Mouse (Mus musculus) lung, embryonic 14.5 days (tissue): ENCODE measurements around the gene St3gal5. TPM values are rescaled to one million over a fixed set of nuclear protein-coding genes. Genes with fewer than 3 reads are reported as not detected.

Experiments
- ATAC-seq: fragments of 200-750 bp; cut with Nextera tagmentation; 2 replicates; pipeline ENCODE4 v1.8.0; 2017; ENCODE audit warnings: mild to moderate bottlenecking, moderate TSS enrichment, moderate library complexity; ENCODE audit not compliant: insufficient read depth
- DNase-seq: peaks from one replicate; pipeline ENCODE4 v3.0.0-alpha.2; 2015
- H3K27ac ChIP-seq: fragments of 300-500 bp; sonication (generic); 2 replicates; pipeline ENCODE4 v1.5.1; 2014; ENCODE audit warnings: low read depth, mild to moderate bottlenecking, moderate library complexity
- H3K27me3 ChIP-seq: fragments of 300-500 bp; sonication (generic); 2 replicates; pipeline ENCODE4 v1.6.1; 2014; ENCODE audit warnings: low read length, control low read depth; ENCODE audit not compliant: insufficient read depth
- H3K36me3 ChIP-seq: fragments of 300-500 bp; sonication (generic); 2 replicates; pipeline ENCODE4 v1.6.1; 2014; ENCODE audit warnings: control low read depth; ENCODE audit not compliant: insufficient read depth
- H3K4me1 ChIP-seq: fragments of 300-500 bp; sonication (generic); 2 replicates; pipeline ENCODE4 v1.6.1; 2014; ENCODE audit warnings: antibody characterized with exemption, control low read depth; ENCODE audit not compliant: insufficient read depth
- H3K4me2 ChIP-seq: fragments of 300-500 bp; sonication (generic); 2 replicates; pipeline ENCODE4 v1.6.1; 2014; ENCODE audit warnings: mild to moderate bottlenecking
- H3K4me3 ChIP-seq: fragments of 300-500 bp; sonication (generic); 2 replicates; pipeline ENCODE4 v1.5.1; 2014; ENCODE audit warnings: low read depth, low read length
- H3K9ac ChIP-seq: fragments of 300-500 bp; sonication (generic); 2 replicates; pipeline ENCODE4 v1.6.1; 2014
- H3K9me3 ChIP-seq: fragments of 300-500 bp; sonication (generic); 2 replicates; pipeline ENCODE4 v1.6.1; 2016; ENCODE audit warnings: low read depth, low read length, control low read depth
- CTCF ChIP-seq: IDR thresholded peaks from 2 replicates; pipeline ENCODE4 v1.5.1; 2016; ENCODE audit warnings: antibody characterized with exemption, low read depth
- WGBS: fragments of 180-500 bp; shearing (Covaris S2); extraction: QIAGEN DNeasy Blood & Tissue Kit; methylation state at CpG from one replicate; pipeline ENCODE4 v1.1.7; 2014; 5-methylcytosine and 5-hydroxymethylcytosine counted together
- polyA plus RNA-seq: library from polyadenylated mRNA; unstranded; fragments of >200 nt; fragmentation: Nextera tagmentation; extraction: Ambion mirVana; gene quantifications from 2 replicates; pipeline ENCODE4 v1.2.1, GENCODE M21; 2014

St3gal5 gene
- 33.8 and 36.5 TPM in 2 replicates for polyA plus RNA-seq

DNA sequence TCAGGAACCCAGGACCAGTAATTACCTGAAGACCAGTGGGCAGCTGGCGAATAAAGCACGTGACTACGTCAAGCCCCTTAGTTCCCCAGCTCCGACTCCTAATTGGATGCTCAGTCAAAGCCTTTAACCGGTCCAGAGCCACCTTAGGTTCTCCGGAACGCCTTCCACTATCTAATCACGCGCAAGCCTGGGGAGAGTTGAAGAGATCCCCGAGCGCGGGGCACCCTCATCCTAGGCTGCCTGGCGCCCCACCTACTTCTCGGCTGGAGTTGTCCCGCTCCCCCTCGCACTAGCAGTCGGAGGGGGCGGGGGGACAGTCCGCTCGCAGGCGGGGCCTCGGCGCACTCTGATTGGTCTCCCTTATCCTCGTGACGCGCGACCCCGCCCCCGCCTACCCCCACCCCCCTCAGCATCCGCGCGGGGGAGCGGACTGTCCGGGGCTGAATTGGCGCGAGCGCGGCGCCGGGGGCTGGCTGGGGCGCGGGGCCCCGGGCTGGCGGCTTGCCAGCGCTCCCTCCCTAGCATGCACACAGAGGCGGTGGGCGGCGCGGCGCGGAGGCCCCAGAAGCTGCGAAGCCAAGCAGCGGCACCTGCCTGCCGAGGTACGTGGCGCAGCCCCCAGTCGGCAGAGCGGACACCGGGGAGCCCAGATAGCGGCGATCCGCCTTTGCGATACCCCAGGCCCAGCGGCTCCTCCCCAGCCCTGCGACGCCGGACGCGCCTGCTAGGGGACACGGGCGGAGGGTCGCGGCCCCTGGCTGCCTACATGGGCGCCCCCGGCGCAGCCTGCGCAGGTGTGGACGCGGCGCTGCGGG lies at the start of gene St3gal5:
Gene St3gal5 (plus strand): TSS at position 412 of the 815 bp plus-strand sequence.
- H3K4me3 ChIP-seq: peak within 1 kb of the TSS; percentile 71
- DNase-seq (peak; percentile 93), ATAC-seq (peak; percentile 93)
- no peaks in the 10 kb centered on the region for H3K36me3 ChIP-seq
- peak within 1 kb of the TSS; percentile 75 for H3K9ac ChIP-seq
- no peaks in the 10 kb centered on the region for H3K27me3 ChIP-seq
- WGBS: under 1% methylated on average over 78 of the region's 81 CpGs
- no peaks in the 10 kb centered on the region for H3K9me3 ChIP-seq
- H3K4me2 ChIP-seq: peak within 1 kb of the TSS; percentile 96
- peaks cover 24% of the 10 kb centered on the region for H3K4me1 ChIP-seq
- TF ChIP-seq CTCF: peak; percentile 33
- peak within 1 kb of the TSS; percentile 83 for H3K27ac ChIP-seq

- H3K4me3 ChIP-seq: no peak overlapping the region
- no peak for TF ChIP-seq CTCF
Observed at GRCm38 (mm10) chr6:72048643-72049042, 48.7 kb upstream of the St3gal5 start.

DNA sequence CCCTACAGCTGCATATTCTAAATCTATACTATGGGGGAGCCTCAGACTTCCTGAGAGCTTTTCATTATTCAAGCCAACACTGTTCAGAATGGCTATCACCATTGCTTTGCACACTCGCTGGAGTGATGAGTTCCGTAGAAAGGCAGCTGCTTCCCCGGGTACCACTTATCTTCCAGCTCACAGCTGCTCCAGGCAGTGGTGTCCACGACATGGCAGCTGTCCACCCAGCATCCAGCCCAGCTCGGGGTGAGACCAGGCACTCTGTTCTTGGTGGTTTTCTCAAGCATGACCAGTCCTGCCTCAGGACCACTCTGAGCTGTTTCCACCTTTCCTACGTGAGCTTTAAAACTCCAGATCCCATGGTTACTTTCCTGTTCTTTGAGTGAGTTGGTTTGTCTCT lies 47.5 kb upstream of the St3gal5 start:
- Histone ChIP-seq H3K4me1 (no peaks in the 10 kb centered on the region), H3K36me3 (no peaks in the 10 kb centered on the region), H3K9me3 (no peaks in the 10 kb centered on the region), H3K27ac (no peak overlapping the region), H3K4me2 (no peak overlapping the region), H3K4me3 (no peak overlapping the region), H3K9ac (no peak overlapping the region), H3K27me3 (no peaks in the 10 kb centered on the region)
- no peak for TF ChIP-seq CTCF
- ATAC-seq (no peak), DNase-seq (peak; percentile 4)
- 41% methylated on average over 6 of the region's 6 CpGs for WGBS

More at GRCm38 (mm10) chr6:72048643-72049042, 48.7 kb upstream of the St3gal5 start:
- Histone ChIP-seq H3K27ac (no peak overlapping the region), H3K27me3 (no peaks in the 10 kb centered on the region), H3K4me2 (no peak overlapping the region), H3K36me3 (no peaks in the 10 kb centered on the region), H3K9me3 (no peaks in the 10 kb centered on the region), H3K4me1 (no peaks in the 10 kb centered on the region), H3K9ac (no peak overlapping the region)
- DNase-seq: no peak
- WGBS: 88% methylated on average over 5 of the region's 5 CpGs
- no peak for ATAC-seq

DNA sequence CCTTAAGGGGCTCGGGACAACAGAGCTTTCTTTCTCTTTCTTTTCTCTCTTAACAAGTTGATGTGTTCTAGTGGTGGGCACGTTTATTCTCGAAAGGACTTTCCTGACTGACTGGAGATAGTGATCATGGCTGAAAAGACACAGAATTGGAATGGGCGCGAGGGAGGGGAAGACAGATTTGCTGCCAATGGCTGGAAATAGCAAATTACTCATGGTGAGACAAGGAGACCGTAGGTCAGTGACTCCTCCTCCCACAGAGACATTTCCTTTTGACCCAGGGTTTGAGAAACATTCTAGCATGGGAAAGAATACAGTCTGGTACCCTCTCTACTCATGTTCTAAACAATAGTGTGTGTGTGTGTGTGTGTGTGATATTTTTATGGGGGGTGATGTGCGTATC lies 46.6 kb upstream of the St3gal5 start:
- H3K9me3 ChIP-seq: no peaks in the 10 kb centered on the region
- TF ChIP-seq CTCF: no peak
- H3K4me2 ChIP-seq: no peak overlapping the region
- no peak overlapping the region for H3K27ac ChIP-seq
- H3K4me3 ChIP-seq: no peak overlapping the region
- no peak overlapping the region for H3K9ac ChIP-seq
- no peaks in the 10 kb centered on the region for H3K27me3 ChIP-seq
- ATAC-seq: no peak
- WGBS: 45% methylated on average over 7 of the region's 7 CpGs
- DNase-seq: peak; percentile 15
- H3K4me1 ChIP-seq: no peaks in the 10 kb centered on the region
- H3K36me3 ChIP-seq: no peaks in the 10 kb centered on the region

- H3K27me3 ChIP-seq: no peaks in the 10 kb centered on the region
- no peak overlapping the region for H3K27ac ChIP-seq
- no peak overlapping the region for H3K4me2 ChIP-seq
- ATAC-seq (no peak), DNase-seq (no peak)
- no peak overlapping the region for H3K4me3 ChIP-seq
- no peak for TF ChIP-seq CTCF
- H3K9me3 ChIP-seq: no peaks in the 10 kb centered on the region
- 79% methylated on average over 2 of the region's 2 CpGs for WGBS
- H3K9ac ChIP-seq: no peak overlapping the region
- no peaks in the 10 kb centered on the region for H3K4me1 ChIP-seq
- H3K36me3 ChIP-seq: no peaks in the 10 kb centered on the region
Observed at GRCm38 (mm10) chr6:72051247-72051646, 46.1 kb upstream of the St3gal5 start.

GRCm38 (mm10) chr6:72051757-72052156 lies 45.6 kb upstream of the St3gal5 start:
- Histone ChIP-seq H3K4me3 (no peak overlapping the region), H3K27ac (no peak overlapping the region), H3K9me3 (no peaks in the 10 kb centered on the region), H3K27me3 (no peaks in the 10 kb centered on the region), H3K4me2 (no peak overlapping the region), H3K4me1 (no peaks in the 10 kb centered on the region), H3K36me3 (no peaks in the 10 kb centered on the region), H3K9ac (no peak overlapping the region)
- 50% methylated on average over 6 of the region's 6 CpGs for WGBS
- TF ChIP-seq CTCF: no peak
- DNase-seq (peak; percentile 16), ATAC-seq (no peak)

GRCm38 (mm10) chr6:72056548-72056947 lies 40.8 kb upstream of the St3gal5 start:
- 76% methylated on average over 2 of the region's 2 CpGs for WGBS
- TF ChIP-seq CTCF: no peak

More at GRCm38 (mm10) chr6:72056548-72056947, 40.8 kb upstream of the St3gal5 start:
- H3K4me1 ChIP-seq: no peaks in the 10 kb centered on the region
- no peak overlapping the region for H3K9ac ChIP-seq
- H3K4me3 ChIP-seq: no peak overlapping the region
- H3K36me3 ChIP-seq: no peaks in the 10 kb centered on the region
- no peak overlapping the region for H3K4me2 ChIP-seq
- H3K27ac ChIP-seq: no peak overlapping the region
- ATAC-seq (no peak), DNase-seq (no peak)
- H3K27me3 ChIP-seq: no peaks in the 10 kb centered on the region
- H3K9me3 ChIP-seq: no peaks in the 10 kb centered on the region
